ENCODE assay signal across 8 mouse cellular contexts in genomic region chr1:188948276-188948675, GRCm38 (mm10). TPM values are rescaled to one million over a fixed set of nuclear protein-coding genes. Genes with fewer than 3 reads are reported as not detected.
A peak's percentile ranks its signal among the peaks of the same experiment; 100 is the strongest.
DNase-seq lines count a peak whose midpoint lies in the region; ATAC-seq lines count a peak whose summit lies in the region.

No protein-coding gene starts in this region.

- no peaks in the 10 kb centered on the region for H3K36me3 ChIP-seq in neural tube, embryonic 14.5 days (ENCODE audit: control insufficient read depth, insufficient read depth, low read length)
- H3K36me3 ChIP-seq in neural tube, embryonic 15.5 days = no peaks in the 10 kb centered on the region
- H3K36me3 ChIP-seq in forebrain, embryonic 15.5 days = no peaks in the 10 kb centered on the region

- no peaks in the 10 kb centered on the region for H3K27me3 ChIP-seq in neural tube, embryonic 14.5 days (ENCODE audit: control insufficient read depth, insufficient read depth, low read length)
- no peaks in the 10 kb centered on the region for H3K27me3 ChIP-seq in neural tube, embryonic 15.5 days (replicated peaks)
- H3K27me3 ChIP-seq in forebrain, embryonic 15.5 days = no peaks in the 10 kb centered on the region

- no peak overlapping the region for H3K4me2 ChIP-seq in neural tube, embryonic 14.5 days (ENCODE audit: low read depth, low read length)
- H3K4me2 ChIP-seq in neural tube, embryonic 15.5 days = no peak overlapping the region
- H3K4me2 ChIP-seq in forebrain, embryonic 15.5 days (replicated peaks) = no peak overlapping the region

- peak; percentile 66 to 80 for DNase-seq in cerebellum, postnatal 10 days
- DNase-seq in cerebellum, postnatal 36 days = no peak
- DNase-seq in layer of hippocampus, postnatal 14 days (ENCODE audit: low spot score in 2 of 2) = peak; percentile 9 to 33
- DNase-seq in layer of hippocampus, adult 8-10 months (ENCODE audit: low spot score in 2 of 2) = no peak

- ATAC-seq in neural tube, embryonic 14.5 days (ENCODE audit: low read depth) = peak; percentile 60; the same call in 1 of the 2 replicates
- ATAC-seq in neural tube, embryonic 15.5 days (ENCODE audit: low FRiP score) = no peak
- peak; percentile 64; the same call in 1 of the 2 replicates for ATAC-seq in forebrain, embryonic 15.5 days (replicated peaks)
- no peak for ATAC-seq in CD4-positive, CD25-positive, alpha-beta regulatory T cell, adult 4 months

- no peak overlapping the region for H3K9ac ChIP-seq in neural tube, embryonic 14.5 days (replicated peaks; ENCODE audit: low read depth, low read length)
- H3K9ac ChIP-seq in neural tube, embryonic 15.5 days (replicated peaks) = no peak overlapping the region
- no peak overlapping the region for H3K9ac ChIP-seq in forebrain, embryonic 15.5 days (replicated peaks)

- H3K27ac ChIP-seq in neural tube, embryonic 14.5 days (ENCODE audit: low read depth, low read length) = no peak overlapping the region
- H3K27ac ChIP-seq in neural tube, embryonic 15.5 days (replicated peaks) = no peak overlapping the region
- no peak overlapping the region for H3K27ac ChIP-seq in forebrain, embryonic 15.5 days (replicated peaks)

- no peak overlapping the region for H3K4me3 ChIP-seq in neural tube, embryonic 14.5 days (ENCODE audit: low read depth, low read length)
- H3K4me3 ChIP-seq in neural tube, embryonic 15.5 days (replicated peaks) = no peak overlapping the region
- H3K4me3 ChIP-seq in forebrain, embryonic 15.5 days = no peak overlapping the region

- no peaks in the 10 kb centered on the region for H3K4me1 ChIP-seq in neural tube, embryonic 14.5 days (ENCODE audit: control insufficient read depth, insufficient read depth, low read length)
- H3K4me1 ChIP-seq in neural tube, embryonic 15.5 days = no peaks in the 10 kb centered on the region
- 0 out of 2 replicates have a peak, but pooled peaks cover 4% of the 10 kb centered on the region for H3K4me1 ChIP-seq in forebrain, embryonic 15.5 days

- H3K9me3 ChIP-seq in neural tube, embryonic 14.5 days (ENCODE audit: control insufficient read depth, low read length) = no peaks in the 10 kb centered on the region
- no peaks in the 10 kb centered on the region for H3K9me3 ChIP-seq in neural tube, embryonic 15.5 days (replicated peaks)
- no peaks in the 10 kb centered on the region for H3K9me3 ChIP-seq in forebrain, embryonic 15.5 days

- WGBS in neural tube, embryonic 14.5 days = 67% methylated on average over 9 of the region's 9 CpGs
- WGBS in neural tube, embryonic 15.5 days = 58% methylated on average over 9 of the region's 9 CpGs
- 36% methylated on average over 9 of the region's 9 CpGs for WGBS in forebrain, embryonic 15.5 days

RNA-seq across cellular contexts. Expression of gene Kctd3, which starts 59.4 kb away (rescaled TPM):
- total RNA-seq in layer of hippocampus, postnatal 14 days (2021) = 100 to 1,000 TPM; 103 to 109 TPM
- 10 to 100 TPM; 71.9 to 99.6 (median 91.4) TPM for total RNA-seq in layer of hippocampus, adult 8-10 months (2022)
- 52.2 and 52.7 TPM in 2 replicates for polyA plus RNA-seq in neural tube, embryonic 14.5 days (2014; fragmentation: Nextera tagmentation; extraction: Ambion mirVana)
- polyA plus RNA-seq in neural tube, embryonic 15.5 days (2015; fragmentation: Nextera tagmentation; extraction: Ambion mirVana) = 48.9 and 49.8 TPM in 2 replicates
- 44.8 and 45.1 TPM in 2 replicates for polyA plus RNA-seq in forebrain, embryonic 15.5 days (2015; fragmentation: Nextera tagmentation; extraction: Ambion mirVana)
- polyA plus RNA-seq in CD4-positive, CD25-positive, alpha-beta regulatory T cell, adult 4 months (2017; shearing (Covaris generic)) = 1 to 10 TPM; 5.9 to 8.2 TPM

Comparison
In these comparisons a context has a peak if more than half of its experiments do, and no peak if none do; other contexts are left out.
1. DNase-seq: peak in cerebellum, postnatal 10 days (2 of 2) and layer of hippocampus, postnatal 14 days (2 of 2); none in cerebellum, postnatal 36 days (0 of 2) and layer of hippocampus, adult 8-10 months (0 of 2).
2. ATAC-seq: peak in neural tube, embryonic 14.5 days (single experiment) and forebrain, embryonic 15.5 days (single experiment); none in neural tube, embryonic 15.5 days (single experiment) and CD4-positive, CD25-positive, alpha-beta regulatory T cell, adult 4 months (single experiment).